Mouse (Mus musculus): ENCODE measurements around the gene 1700001C02Rik.

Gene 1700001C02Rik

GRCm38 (mm10) chr5:30465861-30466260, at the start of gene 1700001C02Rik:
TSS of gene 1700001C02Rik (plus strand) at chr5:30466047.
- DNase-seq (ENCODE audit: low spot score): no peak

GRCm38 (mm10) chr5:30416665-30417064, 49.2 kb upstream of the 1700001C02Rik start:
- no peak for DNase-seq (ENCODE audit: low spot score)

- DNase-seq (ENCODE audit: low spot score): no peak
These were observed 42.7 kb upstream of the 1700001C02Rik start for GRCm38 (mm10) chr5:30423121-30423520.

- DNase-seq (ENCODE audit: low spot score): no peak
These were observed 42.1 kb upstream of the 1700001C02Rik start for GRCm38 (mm10) chr5:30423572-30424244.

- no peak for DNase-seq (ENCODE audit: low spot score)
These were observed 38.4 kb upstream of the 1700001C02Rik start for GRCm38 (mm10) chr5:30427406-30427805.

- no peak for DNase-seq (ENCODE audit: low spot score)
These were observed 26.9 kb upstream of the 1700001C02Rik start for GRCm38 (mm10) chr5:30438931-30439330.

- DNase-seq (ENCODE audit: low spot score): no peak
These were observed 25.4 kb upstream of the 1700001C02Rik start for GRCm38 (mm10) chr5:30440308-30440906.

- no peak for DNase-seq (ENCODE audit: low spot score)
These were observed 23.7 kb upstream of the 1700001C02Rik start for GRCm38 (mm10) chr5:30442196-30442595.

- DNase-seq (ENCODE audit: low spot score): no peak
These were observed 21.4 kb upstream of the 1700001C02Rik start for GRCm38 (mm10) chr5:30444327-30444895.

- DNase-seq (ENCODE audit: low spot score): no peak
These were observed 9.8 kb upstream of the 1700001C02Rik start for GRCm38 (mm10) chr5:30456056-30456455.

- no peak for DNase-seq (ENCODE audit: low spot score)
These were observed 5.7 kb upstream of the 1700001C02Rik start for GRCm38 (mm10) chr5:30460155-30460554.

- DNase-seq (ENCODE audit: low spot score): no peak
These were observed 4.0 kb upstream of the 1700001C02Rik start, which contains the start of gene Otof for GRCm38 (mm10) chr5:30461821-30462220. TSS of gene Otof (minus strand) at chr5:30461932.

- no peak for DNase-seq (ENCODE audit: low spot score)
These were observed 468 bp downstream of the 1700001C02Rik start for GRCm38 (mm10) chr5:30466315-30466714.

GRCm38 (mm10) chr5:30470454-30470853, 4.6 kb downstream of the 1700001C02Rik start:
- no peak for DNase-seq (ENCODE audit: low spot score)

- DNase-seq (ENCODE audit: low spot score): no peak
These were observed 6.3 kb downstream of the 1700001C02Rik start for GRCm38 (mm10) chr5:30472148-30472547.

- DNase-seq (ENCODE audit: low spot score): peak; percentile 37
These were observed 10.7 kb downstream of the 1700001C02Rik start for GRCm38 (mm10) chr5:30476534-30476933.

- peak; percentile 58 for DNase-seq (ENCODE audit: low spot score)
These were observed 16.5 kb downstream of the 1700001C02Rik start for GRCm38 (mm10) chr5:30482319-30482718.

- DNase-seq (ENCODE audit: low spot score): no peak
These were observed 17.7 kb downstream of the 1700001C02Rik start for GRCm38 (mm10) chr5:30483533-30483932.

GRCm38 (mm10) chr5:30484591-30484990, 18.7 kb downstream of the 1700001C02Rik start:
- no peak for DNase-seq (ENCODE audit: low spot score)

- DNase-seq (ENCODE audit: low spot score): no peak
These were observed 19.3 kb downstream of the 1700001C02Rik start for GRCm38 (mm10) chr5:30485136-30485535.

GRCm38 (mm10) chr5:30490215-30490614, 24.4 kb downstream of the 1700001C02Rik start:
- DNase-seq (ENCODE audit: low spot score): no peak

GRCm38 (mm10) chr5:30490845-30491244, 25.0 kb downstream of the 1700001C02Rik start:
- no peak for DNase-seq (ENCODE audit: low spot score)

- DNase-seq (ENCODE audit: low spot score): no peak
These were observed 27.9 kb downstream of the 1700001C02Rik start for GRCm38 (mm10) chr5:30493723-30494122.

Measured in layer of hippocampus, adult 9-10 months (tissue).